Mouse (Mus musculus) heart, postnatal 0 days (tissue): ENCODE results near the gene Phf2. TPM values are rescaled to one million over a fixed set of nuclear protein-coding genes. Genes with fewer than 3 reads are reported as not detected.
"Not testable (repeated sequence)": the region's sequence is repeated elsewhere in the genome, so short reads cannot be mapped to it uniquely, and the experiment has no call there.

Source experiments
- ATAC-seq: fragments of 200-750 bp; cut with Nextera tagmentation; 2 replicates; pipeline ENCODE4 v1.8.0; 2017; ENCODE audit warnings: low read depth, moderate number of reproducible peaks, moderate library complexity; ENCODE audit not compliant: insufficient read depth
- DNase-seq: peaks from one replicate; pipeline ENCODE4 v3.0.0-alpha.2; 2016; ENCODE audit warnings: low spot score
- H3K27ac ChIP-seq: fragments of 300-500 bp; sonication (generic); 2 replicates; pipeline ENCODE4 v1.5.1; 2014; ENCODE audit warnings: low read depth, mild to moderate bottlenecking
- H3K27me3 ChIP-seq: fragments of 300-500 bp; sonication (generic); 2 replicates; pipeline ENCODE4 v1.6.1; 2014; ENCODE audit warnings: low read length, mixed read lengths; ENCODE audit not compliant: control insufficient read depth, insufficient read depth
- H3K36me3 ChIP-seq: fragments of 300-500 bp; sonication (generic); replicated peaks from 2 replicates; pipeline ENCODE4 v1.6.1; 2014; ENCODE audit warnings: low read length, mixed read lengths; ENCODE audit not compliant: control insufficient read depth, insufficient read depth
- H3K4me1 ChIP-seq: fragments of 300-500 bp; sonication (generic); 2 replicates; pipeline ENCODE4 v1.6.1; 2014; ENCODE audit warnings: antibody characterized with exemption; ENCODE audit not compliant: control insufficient read depth, insufficient read depth
- H3K4me2 ChIP-seq: fragments of 300-500 bp; sonication (generic); 2 replicates; pipeline ENCODE4 v1.6.1; 2014; ENCODE audit warnings: low read depth, mild to moderate bottlenecking, low read length, moderate library complexity
- H3K4me3 ChIP-seq: fragments of 300-500 bp; sonication (generic); 2 replicates; pipeline ENCODE4 v1.5.1; 2014; ENCODE audit warnings: low read depth, low read length
- H3K9ac ChIP-seq: fragments of 300-500 bp; sonication (generic); replicated peaks from 2 replicates; pipeline ENCODE4 v1.6.1; 2014; ENCODE audit warnings: low read depth, low read length, mixed read lengths
- H3K9me3 ChIP-seq: fragments of 300-500 bp; sonication (generic); replicated peaks from 2 replicates; pipeline ENCODE4 v1.6.1; 2016; ENCODE audit warnings: low read length; ENCODE audit not compliant: control insufficient read depth
- CTCF ChIP-seq: IDR thresholded peaks from 2 replicates; pipeline ENCODE4 v1.5.1; 2016; ENCODE audit warnings: antibody characterized with exemption, control low read depth, low read depth
- EP300 ChIP-seq: IDR thresholded peaks from 2 replicates; pipeline ENCODE4 v1.6.1; 2016; ENCODE audit warnings: antibody characterized with exemption, low read depth
- WGBS: fragments of 180-500 bp; shearing (Covaris S2); extraction: QIAGEN DNeasy Blood & Tissue Kit; methylation state at CpG from one replicate; pipeline ENCODE4 v1.1.7; 2014; 5-methylcytosine and 5-hydroxymethylcytosine counted together
- polyA plus RNA-seq: library from polyadenylated mRNA; unstranded; fragments of >200 nt; fragmentation: Nextera tagmentation; extraction: Ambion mirVana; gene quantifications from 2 replicates; pipeline ENCODE4 v1.2.1, GENCODE M21; 2015
- total RNA-seq: library from RNA; depleted of rRNA; stranded (reverse); fragments of >200 nt; gene quantifications from 2 replicates; pipeline ENCODE4 v1.2.3, GENCODE M21; 2014; ENCODE audit warnings: low replicate concordance

The Phf2 gene
- total and polyA plus RNA-seq, 2 experiments from 2014 or later, result 2.6 to 12.7 TPM

- peaks cover 87% of the 10 kb centered on the region for H3K36me3 ChIP-seq
- H3K27ac ChIP-seq, result no peak overlapping the region
- 74% methylated on average over 1 of the region's 1 CpGs for WGBS
Measured at GRCm38 (mm10) chr13:48814406-48814805, 56.5 kb downstream of the Phf2 start.

GRCm38 (mm10) chr13:48810991-48811390 lies 59.9 kb downstream of the Phf2 start:
- H3K4me2 ChIP-seq, result no peak overlapping the region
- H3K27ac ChIP-seq, result no peak overlapping the region
- H3K4me1 ChIP-seq, result no peaks in the 10 kb centered on the region
- no peaks in the 10 kb centered on the region for H3K9me3 ChIP-seq
- DNase-seq (no peak), ATAC-seq (no peak)
- TF ChIP-seq CTCF (no peak), EP300 (no peak)
- no peaks in the 10 kb centered on the region for H3K27me3 ChIP-seq
- WGBS, result 85% methylated on average over 9 of the region's 9 CpGs
- H3K36me3 ChIP-seq, result peaks cover 70% of the 10 kb centered on the region
- no peak overlapping the region for H3K9ac ChIP-seq
- no peak overlapping the region for H3K4me3 ChIP-seq

More at GRCm38 (mm10) chr13:48814406-48814805, 56.5 kb downstream of the Phf2 start:
- ATAC-seq, result no peak
- no peak overlapping the region for H3K4me2 ChIP-seq
- no peaks in the 10 kb centered on the region for H3K4me1 ChIP-seq
- DNase-seq, result no peak
- H3K4me3 ChIP-seq, result no peak overlapping the region
- H3K27me3 ChIP-seq, result no peaks in the 10 kb centered on the region
- no peak for TF ChIP-seq EP300
- no peak for TF ChIP-seq CTCF
- no peaks in the 10 kb centered on the region for H3K9me3 ChIP-seq
- H3K9ac ChIP-seq, result no peak overlapping the region

DNA sequence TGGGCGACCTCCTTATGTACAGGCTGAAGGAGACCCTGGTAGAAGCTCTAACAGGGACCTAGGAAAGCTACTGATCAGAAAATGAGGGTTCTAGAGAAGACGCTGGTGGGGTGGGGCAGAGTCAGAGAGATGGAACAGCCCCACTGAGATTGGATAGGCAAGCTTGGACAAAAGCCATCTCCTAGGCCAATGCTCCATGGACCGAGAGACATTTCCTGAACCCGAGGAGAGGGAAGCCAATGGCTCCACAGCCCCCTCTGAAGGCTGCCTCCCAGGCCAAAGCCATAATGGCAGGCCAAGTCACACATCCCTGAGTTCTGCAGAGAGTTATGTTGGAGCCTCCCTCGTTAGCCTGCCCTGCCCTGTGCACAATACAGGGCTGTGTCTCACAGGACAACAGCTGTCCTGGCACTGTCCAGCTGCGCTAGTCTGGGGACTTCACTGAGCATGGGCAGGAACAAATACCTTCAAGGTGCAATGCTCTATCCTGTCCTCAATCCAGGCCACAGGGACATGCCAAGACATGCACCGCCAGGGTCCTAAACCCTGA lies 60.6 kb downstream of the Phf2 start:
- 79% methylated on average over 7 of the region's 7 CpGs for WGBS
- no peak for TF ChIP-seq CTCF
- no peak for TF ChIP-seq EP300
- H3K4me3 ChIP-seq, result no peak overlapping the region
- H3K27me3 ChIP-seq, result no peaks in the 10 kb centered on the region
- H3K4me1 ChIP-seq, result no peaks in the 10 kb centered on the region
- no peaks in the 10 kb centered on the region for H3K9me3 ChIP-seq
- DNase-seq, result no peak
- ATAC-seq, result no peak
- H3K36me3 ChIP-seq, result peaks cover 70% of the 10 kb centered on the region
- no peak overlapping the region for H3K4me2 ChIP-seq
- H3K9ac ChIP-seq, result no peak overlapping the region
- H3K27ac ChIP-seq, result no peak overlapping the region

DNA sequence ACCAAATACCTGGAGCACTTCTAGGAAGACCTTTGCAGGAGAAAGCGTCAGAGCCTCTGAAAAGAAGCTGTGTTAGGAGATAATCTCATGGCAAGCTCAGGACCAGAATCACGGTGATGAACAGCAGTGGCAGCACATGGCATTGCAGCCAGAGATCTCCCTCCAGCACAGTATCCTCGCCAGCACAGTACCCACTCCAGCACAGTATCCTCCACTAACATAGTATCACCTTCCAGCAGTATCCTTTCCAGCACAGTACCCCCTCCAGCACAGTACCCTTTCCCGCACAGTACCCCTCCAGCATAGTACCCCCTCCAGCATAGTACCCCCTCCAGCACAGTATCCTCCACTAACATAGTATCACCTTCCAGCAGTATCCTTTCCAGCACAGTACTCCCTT lies 61.3 kb downstream of the Phf2 start:
- not testable (repeated sequence) for H3K9me3 ChIP-seq, H3K4me2 ChIP-seq, ATAC-seq, H3K27ac ChIP-seq, DNase-seq, H3K27me3 ChIP-seq, H3K4me3 ChIP-seq, H3K9ac ChIP-seq, H3K4me1 ChIP-seq
- 85% methylated on average over 4 of the region's 4 CpGs for WGBS
- peaks cover 69% of the 10 kb centered on the region for H3K36me3 ChIP-seq

DNA sequence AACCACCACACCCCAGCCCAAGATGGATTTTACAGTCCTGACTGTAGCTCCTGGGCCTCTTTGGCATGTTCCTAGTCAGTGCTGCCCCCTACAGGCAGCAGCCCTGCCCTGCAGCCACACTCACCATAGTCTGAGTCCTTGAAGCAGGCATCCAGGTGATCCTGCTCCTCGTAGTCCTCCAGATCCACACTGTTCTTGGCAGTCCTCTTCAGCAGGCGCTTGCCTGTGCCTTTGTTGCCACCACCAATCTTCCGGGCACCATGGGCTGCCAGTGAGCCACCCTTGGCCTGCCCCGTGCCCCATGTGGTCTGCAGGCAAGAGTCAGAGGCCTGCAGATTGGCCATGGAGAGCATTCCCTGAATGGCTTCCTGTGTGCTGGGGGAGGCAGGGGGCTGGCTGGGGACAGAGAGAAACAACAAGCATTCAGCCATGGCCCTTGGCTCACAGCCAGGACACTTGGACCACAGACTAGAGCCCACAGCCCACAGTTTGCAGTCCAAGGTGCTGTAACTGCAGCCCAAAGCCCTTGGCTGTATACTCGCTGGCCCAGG lies 63.4 kb downstream of the Phf2 start:
- TF ChIP-seq EP300 (no peak), CTCF (peak; percentile 67)
- WGBS, result 76% methylated on average over 5 of the region's 5 CpGs
- H3K4me1 ChIP-seq, result no peaks in the 10 kb centered on the region
- no peak overlapping the region for H3K9ac ChIP-seq
- no peak overlapping the region for H3K4me3 ChIP-seq
- peaks cover 68% of the 10 kb centered on the region for H3K36me3 ChIP-seq
- H3K4me2 ChIP-seq, result no peak overlapping the region
- ATAC-seq (no peak), DNase-seq (peak; percentile 21)
- H3K27me3 ChIP-seq, result no peaks in the 10 kb centered on the region
- H3K27ac ChIP-seq, result no peak overlapping the region
- H3K9me3 ChIP-seq, result no peaks in the 10 kb centered on the region

DNA sequence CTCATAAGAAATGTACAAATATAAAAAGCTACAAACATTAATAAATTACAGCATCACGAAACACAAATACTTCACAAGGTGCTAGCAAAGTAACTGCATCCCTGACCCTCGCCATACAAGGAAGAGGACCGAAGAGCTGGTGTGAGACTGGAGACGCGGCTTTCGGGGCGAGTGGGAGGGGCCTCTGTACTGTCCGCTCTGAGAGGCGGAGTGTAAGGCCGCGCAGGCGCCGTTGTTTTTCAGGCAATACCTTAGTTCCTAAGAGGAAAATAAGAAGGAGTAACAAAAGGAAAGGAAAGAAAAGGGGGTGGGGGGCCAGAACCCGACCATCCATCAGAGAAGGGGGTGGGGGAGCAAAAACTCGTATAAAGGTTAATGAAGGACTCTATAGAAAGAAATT lies 68.7 kb downstream of the Phf2 start:
- WGBS, result 68% methylated on average over 15 of the region's 15 CpGs
- Histone ChIP-seq H3K4me2 (no peak overlapping the region), H3K27me3 (no peaks in the 10 kb centered on the region)

More for the DNA sequence above, 68.7 kb downstream of the Phf2 start:
- Histone ChIP-seq H3K9me3 (no peaks in the 10 kb centered on the region), H3K4me3 (no peak overlapping the region), H3K36me3 (peaks cover 56% of the 10 kb centered on the region), H3K27ac (no peak overlapping the region), H3K4me1 (no peaks in the 10 kb centered on the region), H3K9ac (no peak overlapping the region)
- DNase-seq (no peak), ATAC-seq (no peak)
- TF ChIP-seq EP300, result no peak
- TF ChIP-seq CTCF, result no peak
